Comparison of ENCODE assay signal across 8 mouse cellular contexts in genomic region chr11:32238093-32238860, GRCm38 (mm10). TPM values are rescaled to one million over a fixed set of nuclear protein-coding genes. Genes with fewer than 3 reads are reported as not detected.
DNase-seq lines count a peak whose midpoint lies in the region; ATAC-seq and TF ChIP-seq lines count a peak whose summit lies in the region.

No protein-coding gene starts in this region.

- H3K27ac ChIP-seq in bone marrow, adult 2 months (ENCODE audit: control insufficient read depth, insufficient read depth, low read depth, low read length, poor library complexity), result peak overlapping the region; percentile 6; the same call in 1 of the 2 replicates

- TF ChIP-seq CTCF in bone marrow, adult 2 months (IDR thresholded peaks at IDR 0.05; ENCODE audit: control insufficient read depth, insufficient read depth, low read length), result peak; percentile 97

- TF ChIP-seq POLR2A in bone marrow, adult 2 months (IDR thresholded peaks at IDR 0.05; ENCODE audit: borderline replicate concordance, control insufficient read depth, low read depth, low read length), result no peak

- intact Hi-C loops in heart, postnatal 36 days (cut with DNase I), result loop anchor here (1.0 to 5.0 kb wide), 3 partner anchors 21 to 56 kb away; partner anchors contain the start of gene Hbq1b

- no peak overlapping the region for H3K4me3 ChIP-seq in bone marrow, adult 2 months (replicated peaks; ENCODE audit: control insufficient read depth, low read depth, low read length)

- DNase-seq in ES-CJ7 (ENCODE audit: low read depth, low spot score), result peak; percentile 54
- peak; percentile 80 to 81 for DNase-seq in heart, postnatal 36 days
- peak; percentile 65 for DNase-seq in layer of hippocampus, adult 9-11 months
- DNase-seq in lung, postnatal 25 days (ENCODE audit: low spot score), result peak; percentile 71
- peak; percentile 80 to 86 for DNase-seq in right cerebral cortex, adult 2 months (ENCODE audit: low spot score in 2 of 2)
- no peak for DNase-seq in yolk sac, embryonic 10.5 days (ENCODE audit: low spot score)

- 62% methylated on average over 5 of the region's 5 CpGs for WGBS in bone marrow, adult 2 months

- peak; percentile 85 for ATAC-seq in erythroid progenitor cell, adult 5-6 weeks (replicated peaks; ENCODE audit: low FRiP score, poor library complexity, severe bottlenecking)

- peaks cover 3% of the 10 kb centered on the region for H3K4me1 ChIP-seq in bone marrow, adult 2 months (ENCODE audit: control insufficient read depth, insufficient read depth, low read length)

RNA-seq across cellular contexts. Expression of gene Mpg, which starts 12.0 kb away (rescaled TPM):
- polyA plus RNA-seq in bone marrow, adult 2 months (2011; ENCODE audit: insufficient read depth, insufficient read length, low replicate concordance, missing spikeins), result 10.9 and 20.1 TPM in 2 replicates
- total RNA-seq in erythroid progenitor cell, adult 5-6 weeks (2015; ENCODE audit: low replicate concordance), result 13.0 and 14.1 TPM in 2 replicates
- total RNA-seq in erythroid progenitor cell, adult 5-6 weeks (2017; ENCODE audit: low replicate concordance), result 18.7 and 23.9 TPM in 2 replicates
- 1 to 10 TPM; 6.7 TPM for total RNA-seq in heart, postnatal 36 days (2021)

RNA-seq across cellular contexts. Expression of gene Rhbdf1, which starts 16.2 kb away (rescaled TPM):
- polyA plus RNA-seq in bone marrow, adult 2 months (2011; ENCODE audit: insufficient read depth, insufficient read length, low replicate concordance, missing spikeins), result 2.4 and 4.2 TPM in 2 replicates
- total RNA-seq in erythroid progenitor cell, adult 5-6 weeks (2015; ENCODE audit: low replicate concordance), result not detected in 2 replicates
- 2.3 and 5.0 TPM in 2 replicates for total RNA-seq in erythroid progenitor cell, adult 5-6 weeks (2017; ENCODE audit: low replicate concordance)
- 10 to 100 TPM; 24.3 to 25.1 TPM for total RNA-seq in heart, postnatal 36 days (2021)

RNA-seq across cellular contexts. Expression of gene Nprl3, which starts 29.2 kb away (rescaled TPM):
- 69.5 and 75.3 TPM in 2 replicates for polyA plus RNA-seq in bone marrow, adult 2 months (2011; ENCODE audit: insufficient read depth, insufficient read length, low replicate concordance, missing spikeins)
- 75.9 and 106 TPM in 2 replicates for total RNA-seq in erythroid progenitor cell, adult 5-6 weeks (2015; ENCODE audit: low replicate concordance)
- 143 and 155 TPM in 2 replicates for total RNA-seq in erythroid progenitor cell, adult 5-6 weeks (2017; ENCODE audit: low replicate concordance)
- total RNA-seq in heart, postnatal 36 days (2021), result 10 to 100 TPM; 26.1 to 28.5 TPM

RNA-seq across cellular contexts. Expression of gene Snrnp25, which starts 33.1 kb away (rescaled TPM):
- 61.6 and 71.3 TPM in 2 replicates for polyA plus RNA-seq in bone marrow, adult 2 months (2011; ENCODE audit: insufficient read depth, insufficient read length, low replicate concordance, missing spikeins)
- total RNA-seq in erythroid progenitor cell, adult 5-6 weeks (2015; ENCODE audit: low replicate concordance), result 52.3 and 53.7 TPM in 2 replicates
- total RNA-seq in erythroid progenitor cell, adult 5-6 weeks (2017; ENCODE audit: low replicate concordance), result 31.8 and 104 TPM in 2 replicates
- 10 to 100 TPM; 11.1 to 12.2 TPM for total RNA-seq in heart, postnatal 36 days (2021)

RNA-seq across cellular contexts. Expression of gene Hba-x, which starts 37.9 kb away (rescaled TPM):
- 2.6 and 3.5 TPM in 2 replicates for polyA plus RNA-seq in bone marrow, adult 2 months (2011; ENCODE audit: insufficient read depth, insufficient read length, low replicate concordance, missing spikeins)
- not detected in 2 replicates for total RNA-seq in erythroid progenitor cell, adult 5-6 weeks (2015; ENCODE audit: low replicate concordance)
- not detected in 2 replicates for total RNA-seq in erythroid progenitor cell, adult 5-6 weeks (2017; ENCODE audit: low replicate concordance)
- not detected for total RNA-seq in heart, postnatal 36 days (2021)

Comparison
In these comparisons a context has a peak if more than half of its experiments do, and no peak if none do; other contexts are left out.
1. RNA of gene Rhbdf1, which starts 16.2 kb away (total RNA-seq): 24.3 to 25.1 TPM in heart, postnatal 36 days; 2.3 to 5.0 TPM in erythroid progenitor cell, adult 5-6 weeks; every median in the first group is over 4 times any median in the second.